Mouse (Mus musculus) ES-E14 (cell line): ENCODE data around the gene Col4a2.

Experiments used
- CHD2 ChIP-seq: IDR thresholded peaks from 2 replicates; pipeline ENCODE4 v1.6.1; 2014; ENCODE audit warnings: mild to moderate bottlenecking, low read depth, low read length, inconsistent platforms
- HCFC1 ChIP-seq: IDR thresholded peaks from 2 replicates; pipeline ENCODE4 v1.6.1; 2012; ENCODE audit warnings: low read length, inconsistent platforms, borderline replicate concordance; ENCODE audit not compliant: insufficient read depth
- MAFK ChIP-seq: IDR thresholded peaks from 2 replicates; pipeline ENCODE4 v1.6.1; 2014; ENCODE audit warnings: mild to moderate bottlenecking, low read depth, low read length, inconsistent platforms; ENCODE audit not compliant: insufficient read depth
- ZC3H11A ChIP-seq: IDR thresholded peaks from 2 replicates; pipeline ENCODE4 v1.6.1; 2012; ENCODE audit warnings: low read depth, mild to moderate bottlenecking, inconsistent platforms, low read length, borderline replicate concordance
- ZNF384 ChIP-seq: IDR thresholded peaks from 2 replicates; pipeline ENCODE4 v1.6.1; 2012; ENCODE audit warnings: low read depth, low read length, inconsistent platforms

- TF ChIP-seq CHD2 (no peak), ZNF384 (no peak), ZC3H11A (no peak), HCFC1 (no peak), MAFK (no peak)
Observed at GRCm38 (mm10) chr8:11282139-11282538, 30.5 kb upstream of the Col4a2 start.
